Mouse (Mus musculus) mesoderm, embryonic 11.5 days (tissue): ENCODE data around the gene Gm3233.
"Not testable (repeated sequence)": the region's sequence is repeated elsewhere in the genome, so short reads cannot be mapped to it uniquely, and the experiment has no call there.

Source experiments
- DNase-seq: peaks from one replicate; pipeline ENCODE4 v3.0.0-alpha.2; 2012; ENCODE audit warnings: low read depth, low spot score

Gm3233 gene

GRCm38 (mm10) chr10:77728280-77728679 lies 31.2 kb downstream of the Gm3233 start:
- DNase-seq, result no peak

GRCm38 (mm10) chr10:77726186-77726585 lies 33.3 kb downstream of the Gm3233 start, which contains the start of gene Gm10100:
Gene Gm10100 (plus strand): TSS chr10:77726486.
- no peak for DNase-seq

DNA sequence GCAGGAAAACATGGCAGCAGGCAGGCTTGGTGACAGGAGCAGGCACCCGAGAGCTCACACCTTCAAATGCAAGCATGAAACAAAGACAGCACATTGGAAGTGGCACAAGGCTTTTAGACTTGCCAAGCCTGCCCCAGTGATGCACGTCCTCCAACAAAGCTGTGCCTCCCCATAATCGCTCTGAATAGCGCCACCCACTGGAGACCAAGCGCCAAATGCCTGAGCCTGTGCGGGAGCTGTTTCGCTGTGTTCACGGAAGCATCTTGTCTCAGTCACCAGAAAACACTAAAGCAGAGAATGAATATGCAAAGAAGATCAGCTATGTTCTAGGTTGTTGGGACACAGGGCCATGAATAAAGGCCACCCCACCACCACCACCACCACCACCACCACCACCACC lies 34.6 kb downstream of the Gm3233 start:
- DNase-seq, result no peak

GRCm38 (mm10) chr10:77720299-77720698 lies 39.2 kb downstream of the Gm3233 start, which contains the start of gene Krtap12-1:
Gene Krtap12-1 (plus strand): TSS chr10:77720599.
- DNase-seq, result not testable (repeated sequence)

- no peak for DNase-seq
These were observed 44.0 kb downstream of the Gm3233 start, which contains the start of gene Gm10142 for GRCm38 (mm10) chr10:77715507-77715906. Gene Gm10142 (plus strand): TSS chr10:77715807.

- no peak for DNase-seq
These were observed 45.7 kb downstream of the Gm3233 start for GRCm38 (mm10) chr10:77713734-77714133.

GRCm38 (mm10) chr10:77711157-77711556 lies 48.3 kb downstream of the Gm3233 start, which contains the start of gene Gm10024:
Gene Gm10024 (plus strand): TSS chr10:77711457.
- DNase-seq, result not testable (repeated sequence)

GRCm38 (mm10) chr10:77709831-77710230 lies 49.7 kb downstream of the Gm3233 start:
- no peak for DNase-seq
